Mouse (Mus musculus) layer of hippocampus, adult 8-10 months (tissue): Measurements from ENCODE around the gene Anks1. TPM values are rescaled to one million over a fixed set of nuclear protein-coding genes. Genes with fewer than 3 reads are reported as not detected.

ENCODE experiments used
- DNase-seq, 2 experiments: peaks; one replicate each; pipeline ENCODE4 v3.0.0; 2022; ENCODE audit warnings: low spot score in 2 of 2
- total RNA-seq, 4 experiments: library from RNA; stranded (reverse); gene quantifications; 2 replicates each; pipeline ENCODE4 v1.2.4; 2022

Anks1 gene
- 10 to 100 TPM; 40.2 to 47.4 (median 41.6) TPM for total RNA-seq

GRCm38 (mm10) chr17:27908888-27909621 is at the start of gene Anks1:
Gene Anks1 (plus strand): TSS chr17:27909306.
- peak; percentile 46 to 63 for DNase-seq

DNA sequence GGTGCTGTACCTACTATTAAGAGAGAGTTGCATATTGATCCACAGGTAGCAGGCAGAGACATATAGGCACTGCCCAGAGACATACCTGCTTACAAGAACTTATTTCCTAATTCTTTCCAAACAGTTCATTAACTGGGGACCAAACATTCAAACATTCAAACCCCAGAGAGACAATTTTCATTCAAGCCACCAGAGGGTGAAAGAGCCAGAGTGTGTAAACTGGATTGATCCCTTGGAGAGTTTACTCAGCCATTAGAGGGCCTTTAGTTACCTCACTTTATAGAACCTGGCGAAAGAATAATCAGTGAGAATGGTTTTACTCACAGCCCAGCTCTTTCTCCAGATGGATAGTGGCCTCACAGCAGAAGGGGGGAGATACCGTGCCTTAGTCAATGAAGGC is 43.6 kb upstream of the Anks1 start:
- no peak for DNase-seq

DNA sequence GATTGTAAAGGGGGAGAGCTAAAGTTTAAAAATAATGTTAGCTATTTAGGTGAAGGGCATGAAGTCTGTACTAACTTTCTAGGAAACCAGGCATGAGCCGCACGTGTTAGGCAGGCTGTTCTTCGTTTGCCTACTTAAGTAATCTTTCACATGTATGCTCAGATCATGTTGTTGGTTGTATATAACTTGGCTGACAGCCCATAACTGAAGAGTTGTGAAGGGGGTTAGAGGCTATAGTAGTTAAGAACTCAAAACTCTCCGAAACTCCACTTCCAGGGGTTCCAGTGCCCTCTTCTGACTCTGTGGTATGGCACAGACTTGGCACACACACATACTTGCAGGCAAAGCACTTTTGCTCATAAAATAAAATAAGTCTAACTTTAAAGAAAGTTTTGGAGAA is 42.4 kb upstream of the Anks1 start:
- DNase-seq = no peak

DNA sequence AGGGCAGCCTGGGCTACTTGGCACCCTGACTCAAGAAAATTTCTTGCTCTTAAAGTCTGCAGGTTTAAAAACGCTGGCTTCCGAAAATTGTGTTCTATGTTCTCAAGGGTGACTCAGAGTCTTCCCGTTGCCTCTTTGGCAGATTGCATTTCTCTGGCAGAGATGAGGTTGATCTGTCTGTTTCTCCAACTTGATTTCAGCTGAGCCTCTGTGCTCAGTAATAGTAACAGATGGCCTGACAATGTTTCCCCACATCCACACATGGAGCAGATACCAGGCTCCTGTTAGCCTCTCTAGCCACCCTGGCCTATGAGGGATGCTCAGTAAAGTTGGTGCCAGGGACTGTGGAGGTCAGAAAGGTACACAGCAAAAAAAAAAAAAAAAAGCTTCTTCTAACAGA is 37.3 kb upstream of the Anks1 start:
- peak; percentile 60 to 69 for DNase-seq

DNA sequence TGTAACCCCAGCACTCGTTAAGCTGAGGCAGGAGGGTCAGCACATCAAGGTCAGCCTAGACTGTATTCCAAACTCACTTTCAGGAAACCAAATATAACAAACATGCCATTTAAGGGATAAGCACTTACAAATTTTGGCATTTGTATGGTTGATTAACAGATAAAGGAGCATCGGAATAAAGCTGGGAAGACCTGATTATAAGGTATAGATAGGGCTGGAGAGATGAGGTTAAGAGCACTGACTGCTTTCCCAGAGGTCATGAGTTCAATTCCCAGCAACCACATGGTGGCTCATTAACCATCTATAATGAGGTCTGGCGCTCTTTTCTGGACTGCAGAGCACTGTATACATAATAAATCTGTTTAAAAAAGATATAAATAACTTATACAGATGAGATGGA is 35.5 kb upstream of the Anks1 start:
- no peak for DNase-seq

DNA sequence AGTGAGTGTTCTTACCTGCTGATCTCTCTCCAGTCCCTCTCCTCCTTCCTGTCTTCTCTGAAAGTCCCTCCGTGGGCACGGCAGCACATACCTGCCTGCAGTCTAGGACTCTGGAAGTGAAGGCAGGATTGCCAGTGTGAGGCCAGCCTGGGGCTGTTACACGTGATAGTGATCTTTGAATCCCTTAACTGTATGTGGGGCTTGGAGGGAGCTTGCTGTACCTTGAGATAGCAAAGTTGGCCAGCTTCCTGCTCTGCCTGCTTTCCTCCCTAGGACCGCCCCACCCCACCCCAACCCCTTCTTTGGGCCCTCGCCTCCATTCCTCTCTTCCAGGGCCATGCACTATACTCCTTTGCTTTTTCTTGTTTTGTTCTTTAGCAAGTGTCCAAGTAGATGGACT is 34.6 kb upstream of the Anks1 start:
- DNase-seq = no peak

- no peak for DNase-seq
These were observed 27.6 kb upstream of the Anks1 start for GRCm38 (mm10) chr17:27881518-27881917.

DNA sequence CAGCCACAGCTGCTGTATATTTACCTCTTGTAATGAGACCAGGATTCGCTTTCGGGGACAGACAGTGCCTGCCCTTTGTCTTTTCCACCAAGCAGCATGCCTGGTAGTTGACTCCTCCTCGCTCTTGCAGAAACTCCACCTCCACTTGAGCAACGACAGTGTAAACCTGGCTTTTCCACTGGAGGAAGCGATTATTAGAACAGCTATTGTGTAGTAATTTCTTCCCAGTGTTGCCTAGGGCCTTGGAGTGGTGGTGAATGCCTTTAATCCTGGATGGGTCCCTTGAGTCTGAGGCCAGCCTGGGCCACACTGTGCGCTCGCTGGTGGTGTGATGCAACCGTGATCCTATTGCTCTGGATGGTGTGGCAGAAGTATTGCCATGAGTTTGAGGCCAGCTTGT is 26.0 kb upstream of the Anks1 start:
- DNase-seq = no peak

DNA sequence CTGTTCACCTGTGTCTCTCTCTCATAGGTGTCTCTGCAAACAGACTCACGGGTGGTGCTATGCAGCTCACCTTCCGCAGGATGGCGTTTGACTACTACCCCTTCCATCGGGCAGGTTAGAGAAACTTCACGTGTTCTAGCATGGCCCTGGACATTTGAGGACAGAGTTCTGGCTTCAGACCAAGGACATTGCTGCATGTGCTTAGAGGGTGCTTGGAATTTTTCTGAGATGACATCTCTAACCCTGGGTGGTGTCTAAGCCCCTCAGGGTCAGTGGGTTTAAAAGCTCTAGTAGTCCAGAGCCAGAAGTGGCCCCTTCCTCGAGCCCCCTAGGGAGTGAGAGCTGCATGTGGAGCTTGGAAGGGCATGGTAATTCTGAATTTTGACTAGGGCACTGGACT is 25.1 kb upstream of the Anks1 start:
- DNase-seq = no peak

DNA sequence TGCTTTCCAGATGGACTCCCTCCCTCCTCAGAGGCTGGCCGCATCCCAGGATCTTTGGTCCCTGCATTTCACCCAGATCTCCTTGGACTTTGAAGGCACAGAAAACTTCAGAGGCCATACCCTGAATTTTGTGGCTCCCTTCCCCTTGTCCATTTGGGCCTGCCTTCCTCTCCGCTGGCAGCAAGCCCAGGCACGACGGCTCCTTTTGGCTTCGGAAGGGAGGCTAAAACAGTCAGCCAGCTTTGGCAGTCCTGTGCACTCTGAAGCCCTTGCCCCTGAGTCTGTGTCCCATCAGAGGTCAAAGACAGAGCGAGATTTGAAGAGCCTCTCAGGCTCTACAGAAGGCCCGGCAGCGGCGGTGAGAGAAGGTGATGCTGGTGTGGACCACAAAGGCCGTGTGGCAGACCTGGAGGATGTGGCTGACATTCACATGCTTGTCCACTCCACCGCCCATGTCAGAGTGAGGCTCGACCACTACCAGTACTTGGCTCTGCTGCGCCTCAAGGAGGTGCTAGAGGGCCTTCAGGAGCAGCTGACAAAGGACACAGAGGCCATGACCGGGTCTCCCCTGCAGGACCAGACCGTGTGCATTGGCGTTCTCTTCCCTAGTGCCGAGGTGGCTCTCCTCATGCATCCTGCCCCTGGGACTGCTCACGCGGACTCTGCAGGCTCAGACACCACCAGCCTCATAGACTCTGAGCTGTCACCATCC is 22.5 kb upstream of the Anks1 start:
- DNase-seq = no peak

DNA sequence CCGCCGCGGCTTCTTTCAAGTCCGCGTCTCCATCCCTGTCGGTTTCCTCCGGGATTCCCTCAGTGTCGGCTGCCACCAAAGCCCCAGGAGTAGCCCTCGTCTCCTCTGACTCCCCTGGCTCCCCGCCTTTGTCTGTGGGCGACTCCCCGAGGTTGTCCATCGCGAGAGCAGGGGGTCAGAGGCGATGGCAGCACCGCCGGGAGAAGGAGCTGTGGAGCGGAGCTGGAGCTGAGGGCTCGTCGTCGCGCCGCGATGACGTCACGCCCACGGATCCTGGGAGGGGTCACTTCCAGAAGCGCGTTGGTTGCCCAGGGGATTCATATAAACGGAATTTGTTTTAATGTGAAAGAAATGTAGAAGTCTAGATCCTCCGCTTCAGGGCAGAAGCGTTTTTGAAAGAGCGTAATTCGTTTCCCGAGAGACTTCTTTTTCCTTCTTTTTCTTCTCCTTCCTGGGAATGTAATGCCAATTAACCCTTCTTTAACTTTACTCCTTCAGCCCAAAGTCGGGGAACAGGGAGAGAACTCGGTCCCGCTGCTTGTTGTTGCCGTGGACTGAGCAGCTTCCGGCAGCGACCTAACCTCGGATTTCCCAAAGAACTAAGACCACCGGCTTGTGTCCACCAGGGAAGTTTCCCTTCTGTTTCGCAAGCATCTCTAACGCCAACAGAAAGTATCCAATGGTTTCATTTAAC is 1.4 kb upstream of the Anks1 start:
- DNase-seq = peak; percentile 88 to 96

GRCm38 (mm10) chr17:27908206-27908887 is 759 bp upstream of the Anks1 start:
- DNase-seq = no peak

DNA sequence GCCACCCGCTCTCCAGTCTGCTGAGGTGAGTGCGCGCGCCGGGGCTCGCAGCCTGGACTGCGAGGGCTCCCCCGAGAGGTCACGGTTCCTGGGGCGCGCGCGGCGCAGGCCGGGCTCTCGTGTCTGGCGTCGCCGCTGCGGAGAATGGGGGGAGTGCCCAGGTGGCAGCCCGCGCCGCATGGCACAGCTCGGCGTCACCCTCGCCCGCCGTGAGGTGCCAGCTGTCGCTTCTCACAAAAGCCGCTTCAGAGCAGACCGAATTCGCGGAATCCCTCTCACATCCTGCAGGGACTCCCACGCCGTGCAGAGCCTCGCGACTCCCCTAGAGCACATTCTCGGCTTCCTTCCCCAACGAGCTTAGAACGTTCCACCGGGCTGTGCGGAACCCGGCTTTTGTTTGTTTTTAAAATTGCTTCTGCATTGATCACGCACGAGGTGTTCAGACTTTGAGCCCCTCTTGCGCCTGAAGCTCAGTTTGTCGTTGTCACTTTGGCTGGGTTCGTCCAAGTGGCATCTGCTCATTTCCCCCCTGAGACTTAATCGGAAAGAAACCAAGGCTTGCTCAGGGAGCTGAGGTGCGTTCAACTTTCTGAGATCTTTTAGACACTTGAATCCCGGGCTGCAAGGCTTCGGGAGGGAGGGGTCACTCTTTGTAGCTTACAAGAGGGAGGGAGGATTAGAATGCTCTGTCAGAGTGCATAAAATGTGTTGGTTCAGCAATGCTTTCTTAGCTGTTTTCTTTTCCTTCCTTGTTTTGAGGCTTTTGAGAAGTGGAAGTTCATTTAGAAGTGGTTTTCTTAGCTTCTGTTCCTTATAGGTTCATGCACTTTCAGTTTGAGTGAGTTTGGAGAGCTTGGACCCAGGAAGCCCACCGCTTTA is 755 bp downstream of the Anks1 start, which contains the start of gene Taf11:
TSS of gene Taf11 (minus strand) at position 223 of the 879 bp plus-strand sequence.
- DNase-seq = peak; percentile 60 to 73

GRCm38 (mm10) chr17:27911371-27911770 is 2.3 kb downstream of the Anks1 start:
- DNase-seq = no peak

DNA sequence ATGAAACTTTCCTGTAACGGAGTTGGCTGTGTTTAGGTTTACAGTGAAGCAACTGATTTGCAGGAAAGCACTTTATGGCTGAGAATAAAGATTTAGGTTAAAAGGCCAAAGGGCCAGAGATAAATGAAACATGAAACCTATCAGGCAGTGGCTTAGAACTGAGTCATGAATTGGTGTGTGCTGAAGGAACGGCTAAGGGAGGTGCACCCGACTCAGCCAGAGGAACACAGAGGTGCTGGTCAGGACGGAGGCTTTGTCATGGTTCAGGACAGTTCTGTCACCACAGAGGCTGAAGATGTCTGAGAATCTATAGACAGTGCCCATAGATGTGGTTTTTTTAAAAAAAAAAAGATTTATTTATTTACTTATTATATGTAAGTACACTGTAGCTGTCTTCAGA is 5.6 kb downstream of the Anks1 start:
- no peak for DNase-seq

GRCm38 (mm10) chr17:27916366-27916765 is 7.3 kb downstream of the Anks1 start:
- DNase-seq = no peak

DNA sequence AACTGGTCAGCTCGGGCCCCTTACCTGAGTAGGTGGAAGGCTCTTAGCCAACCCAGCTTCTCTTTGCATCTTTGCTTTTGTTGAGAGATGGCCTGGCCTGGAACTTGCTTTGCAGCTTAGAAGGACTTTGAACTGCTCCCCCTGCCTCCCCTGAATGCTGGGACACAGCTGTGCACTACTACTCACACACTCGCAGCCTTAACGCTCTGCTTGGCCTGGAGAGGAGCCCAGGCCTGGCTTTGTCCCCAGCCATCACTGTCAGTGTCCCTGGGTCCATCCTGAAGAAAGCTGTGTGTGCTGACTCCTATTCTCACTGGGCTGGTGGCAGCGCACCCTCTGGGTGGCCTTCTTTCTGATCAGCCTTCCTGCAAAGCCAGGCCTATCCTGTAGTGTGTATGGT is 11.6 kb downstream of the Anks1 start:
- DNase-seq = no peak

DNA sequence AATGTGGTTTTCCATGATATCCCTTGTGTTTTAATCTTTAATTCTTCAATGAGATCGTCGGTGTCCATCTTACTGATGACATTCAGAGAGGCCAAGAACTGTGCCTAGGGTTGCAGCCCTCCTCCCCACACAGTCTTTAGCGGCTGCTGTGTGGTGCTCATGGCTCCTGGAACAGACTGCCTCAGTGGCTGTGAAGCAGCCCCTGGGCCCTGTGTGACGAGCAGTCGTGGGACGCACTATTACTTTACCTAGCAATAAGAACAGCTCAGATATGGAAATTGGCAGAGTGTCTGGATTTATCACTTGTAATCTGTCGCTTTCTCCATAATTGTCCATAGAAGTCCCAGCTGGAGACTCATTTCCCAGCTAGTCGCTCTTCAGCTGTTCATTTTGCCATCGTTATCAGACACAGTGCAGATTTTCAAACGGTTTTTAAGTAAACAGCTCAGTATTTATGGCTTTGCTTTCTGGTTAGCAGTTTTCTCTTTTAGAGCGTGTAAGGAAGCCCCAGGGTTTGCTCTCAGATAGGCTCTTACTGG is 13.1 kb downstream of the Anks1 start:
- DNase-seq = peak in 1 of 2 experiments; percentile 15

DNA sequence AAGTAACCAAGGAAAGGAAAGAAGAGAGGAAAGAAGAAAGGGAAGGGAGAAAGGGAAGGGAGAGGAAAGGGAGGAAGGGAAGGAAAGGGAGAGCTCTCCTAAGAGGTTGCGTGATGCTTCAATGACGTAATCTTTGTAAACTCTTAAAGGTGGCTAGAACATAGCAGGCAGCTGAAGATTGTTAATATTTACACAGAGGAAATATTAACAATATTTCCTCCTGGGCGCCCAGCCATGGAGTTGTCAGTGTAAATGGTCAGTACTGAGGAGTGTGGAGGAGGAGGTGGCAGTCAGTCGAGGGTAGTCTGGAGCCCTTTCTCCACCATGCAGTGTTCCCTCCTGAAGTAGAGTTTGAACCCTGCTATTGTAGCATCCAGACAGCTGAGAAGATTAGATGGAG is 15.9 kb downstream of the Anks1 start:
- no peak for DNase-seq

- DNase-seq = no peak
These were observed 16.4 kb downstream of the Anks1 start for GRCm38 (mm10) chr17:27925504-27925903.
